Mouse (Mus musculus): ENCODE measurements around the gene Lrp10. TPM values are rescaled to one million over a fixed set of nuclear protein-coding genes. Genes with fewer than 3 reads are reported as not detected.

The Lrp10 gene
- total RNA-seq, 2 experiments from 2014 or later = 36.3 to 39.5 TPM

Other genes with a start within 250 kb of the Lrp10 start
- 10 to 100 TPM; 75.9 to 77.3 TPM for gene Dad1, start 210.0 kb upstream of the Lrp10 start, total RNA-seq (2021)
- 10 to 100 TPM; 23.2 to 24.8 TPM for gene Abhd4, start 209.9 kb upstream of the Lrp10 start, total RNA-seq (2021)
- not detected for gene Olfr49, start 179.2 kb upstream of the Lrp10 start, total RNA-seq (2021)
- gene Oxa1l, start 103.3 kb upstream of the Lrp10 start, total RNA-seq (2021) = 10 to 100 TPM; 64.1 to 65.5 TPM
- gene Slc7a7, start 46.4 kb upstream of the Lrp10 start, total RNA-seq (2021) = 1 to 10 TPM; 3.1 to 5.5 TPM
- gene Mrpl52, start 37.2 kb upstream of the Lrp10 start, total RNA-seq (2021) = 100 to 1,000 TPM; 141 to 159 TPM
- gene Mmp14, start 32.5 kb upstream of the Lrp10 start, total RNA-seq (2021) = 100 to 1,000 TPM; 115 to 167 TPM
- under 1 TPM in 1 of 2 experiments, not detected in 1; 0.14 TPM for gene Rem2, start 12.0 kb downstream of the Lrp10 start, total RNA-seq (2021)
- 10 to 100 TPM; 32.8 to 35.3 TPM for gene Prmt5, start 53.4 kb downstream of the Lrp10 start, total RNA-seq (2021)
- gene Haus4, start 90.5 kb downstream of the Lrp10 start, total RNA-seq (2021) = 10 to 100 TPM in 1 of 2 experiments, 1 to 10 TPM in 1; 9.2 to 10.7 TPM
- 1 to 10 TPM; 7.5 to 9.9 TPM for gene Ajuba, start 113.4 kb downstream of the Lrp10 start, total RNA-seq (2021)
- gene 4931414P19Rik, start 141.9 kb downstream of the Lrp10 start, total RNA-seq (2021) = 1 to 10 TPM; 3.1 to 5.1 TPM
- gene Psmb5, start 153.9 kb downstream of the Lrp10 start, total RNA-seq (2021) = 100 to 1,000 TPM; 183 to 207 TPM
- gene Psmb11, start 157.3 kb downstream of the Lrp10 start, total RNA-seq (2021) = not detected
- not detected for gene Gm17606, start 176.8 kb downstream of the Lrp10 start, total RNA-seq (2021)
- gene Cdh24, start 177.2 kb downstream of the Lrp10 start, total RNA-seq (2021) = 1 to 10 TPM in 1 of 2 experiments, under 1 TPM in 1; 0.96 to 1.8 TPM
- gene 1700123O20Rik, start 222.1 kb downstream of the Lrp10 start, total RNA-seq (2021) = 10 to 100 TPM; 16.2 to 16.9 TPM
- gene Acin1, start 222.8 kb downstream of the Lrp10 start, total RNA-seq (2021) = 100 to 1,000 TPM in 1 of 2 experiments, 10 to 100 TPM in 1; 90.7 to 110 TPM
- gene Gm29776, start 234.7 kb downstream of the Lrp10 start, total RNA-seq (2021) = not detected
- gene Cebpe, start 248.0 kb downstream of the Lrp10 start, total RNA-seq (2021) = under 1 TPM in 1 of 2 experiments, not detected in 1; 0.50 TPM

All from gastrocnemius, postnatal 10 days (tissue).